Mouse (Mus musculus): Measurements from ENCODE around the gene Tmem11.
A peak's percentile ranks its signal among the peaks of the same experiment; 100 is the strongest.
"Not testable (repeated sequence)": the region's sequence is repeated elsewhere in the genome, so short reads cannot be mapped to it uniquely, and the experiment has no call there.

The Tmem11 gene

GRCm38 (mm10) chr11:60878675-60879294, at the start of gene Tmem11:
Tmem11 (minus strand) TSS chr11:60879272.
- peak; percentile 89 for DNase-seq

- peak; percentile 86 for DNase-seq
Observed at GRCm38 (mm10) chr11:60927264-60927663, 48.2 kb upstream of the Tmem11 start.

- no peak for DNase-seq
Observed at GRCm38 (mm10) chr11:60924981-60925380, 45.9 kb upstream of the Tmem11 start.

- no peak for DNase-seq
Observed at GRCm38 (mm10) chr11:60924498-60924897, 45.4 kb upstream of the Tmem11 start.

GRCm38 (mm10) chr11:60922964-60923363, 43.9 kb upstream of the Tmem11 start:
- DNase-seq, result no peak

- no peak for DNase-seq
Observed at GRCm38 (mm10) chr11:60922195-60922594, 43.1 kb upstream of the Tmem11 start.

- DNase-seq, result no peak
Observed at GRCm38 (mm10) chr11:60920021-60920420, 40.9 kb upstream of the Tmem11 start.

- DNase-seq, result no peak
Observed at GRCm38 (mm10) chr11:60915201-60915600, 36.1 kb upstream of the Tmem11 start.

- DNase-seq, result no peak
Observed at GRCm38 (mm10) chr11:60914491-60914890, 35.4 kb upstream of the Tmem11 start, which contains the start of gene Natd1. Natd1 (minus strand) TSS chr11:60914750.

GRCm38 (mm10) chr11:60913301-60914196, 34.5 kb upstream of the Tmem11 start:
- DNase-seq, result peak; percentile 89

- no peak for DNase-seq
Observed at GRCm38 (mm10) chr11:60912525-60912973, 33.5 kb upstream of the Tmem11 start.

- no peak for DNase-seq
Observed at GRCm38 (mm10) chr11:60909626-60910025, 30.6 kb upstream of the Tmem11 start.

- DNase-seq, result no peak
Observed at GRCm38 (mm10) chr11:60908073-60908472, 29.0 kb upstream of the Tmem11 start.

- no peak for DNase-seq
Observed at GRCm38 (mm10) chr11:60906449-60906848, 27.4 kb upstream of the Tmem11 start.

- peak; percentile 49 for DNase-seq
Observed at GRCm38 (mm10) chr11:60905407-60906120, 26.5 kb upstream of the Tmem11 start.

GRCm38 (mm10) chr11:60903661-60904061, 24.6 kb upstream of the Tmem11 start:
- DNase-seq, result no peak

GRCm38 (mm10) chr11:60902486-60902885, 23.4 kb upstream of the Tmem11 start:
- no peak for DNase-seq

- no peak for DNase-seq
Observed at GRCm38 (mm10) chr11:60902001-60902400, 22.9 kb upstream of the Tmem11 start.

GRCm38 (mm10) chr11:60895915-60896314, 16.8 kb upstream of the Tmem11 start:
- DNase-seq, result no peak

- DNase-seq, result no peak
Observed at GRCm38 (mm10) chr11:60890744-60891143, 11.7 kb upstream of the Tmem11 start.

GRCm38 (mm10) chr11:60890286-60890685, 11.2 kb upstream of the Tmem11 start:
- no peak for DNase-seq

- DNase-seq, result no peak
Observed at GRCm38 (mm10) chr11:60889861-60890260, 10.8 kb upstream of the Tmem11 start.

GRCm38 (mm10) chr11:60886986-60887385, 7.9 kb upstream of the Tmem11 start:
- DNase-seq, result not testable (repeated sequence)

Measured in cerebellum, adult 11 months (tissue).